Mouse (Mus musculus) thymus, adult 2 months (tissue): ENCODE results near the gene Barx2. TPM values are rescaled to one million over a fixed set of nuclear protein-coding genes. Genes with fewer than 3 reads are reported as not detected.
"Not testable (repeated sequence)": the region's sequence is repeated elsewhere in the genome, so short reads cannot be mapped to it uniquely, and the experiment has no call there.

Source experiments
- DNase-seq: peaks from one replicate; pipeline ENCODE4 v3.0.0; 2021
- H3K27ac ChIP-seq: fragments of 200-500 bp; 2 replicates; pipeline ENCODE4 v1.5.1; 2012; ENCODE audit warnings: low read length, control low read depth; ENCODE audit not compliant: control insufficient read depth, insufficient read depth
- H3K27me3 ChIP-seq: fragments of 200-500 bp; 2 replicates; pipeline ENCODE4 v1.6.1; 2012; ENCODE audit warnings: mild to moderate bottlenecking, low read length, moderate library complexity, mixed read lengths; ENCODE audit not compliant: control insufficient read depth, insufficient read depth
- H3K36me3 ChIP-seq: fragments of 200-500 bp; 2 replicates; pipeline ENCODE4 v1.6.1; 2012; ENCODE audit warnings: mild to moderate bottlenecking, low read length, moderate library complexity; ENCODE audit not compliant: control insufficient read depth, insufficient read depth
- H3K4me1 ChIP-seq: fragments of 200-500 bp; replicated peaks from 2 replicates; pipeline ENCODE4 v1.6.1; 2012; ENCODE audit warnings: low read length; ENCODE audit not compliant: control insufficient read depth, insufficient read depth
- H3K4me3 ChIP-seq: fragments of 200-500 bp; 2 replicates; pipeline ENCODE4 v1.5.1; 2012; ENCODE audit warnings: mild to moderate bottlenecking, low read length, control low read depth, moderate library complexity; ENCODE audit not compliant: control insufficient read depth, insufficient read depth
- CTCF ChIP-seq: fragments of 200-500 bp; IDR thresholded peaks from 2 replicates; pipeline ENCODE4 v1.5.1; 2012; ENCODE audit warnings: mild to moderate bottlenecking, control low read depth, low read length, moderate library complexity, borderline replicate concordance; ENCODE audit not compliant: control insufficient read depth, poor library complexity, insufficient read depth; ENCODE audit errors: extremely low read depth
- POLR2A ChIP-seq: fragments of 200-500 bp; IDR thresholded peaks from 2 replicates; pipeline ENCODE4 v1.6.1; 2012; ENCODE audit warnings: mild to moderate bottlenecking, low read length, control low read depth, moderate library complexity; ENCODE audit not compliant: control insufficient read depth, poor library complexity, insufficient read depth; ENCODE audit errors: extremely low read depth
- WGBS: fragments of 180-500 bp; shearing (Covaris S2); methylation state at CpG from one replicate; pipeline ENCODE4 v1.1.7; 2018; 5-methylcytosine and 5-hydroxymethylcytosine counted together
- polyA plus RNA-seq: library from polyadenylated mRNA; depleted of rRNA; stranded (reverse); fragments of >200 nt; gene quantifications from 2 replicates; pipeline ENCODE4 v1.2.3, GENCODE M21; 2012

The Barx2 gene
- polyA plus RNA-seq, 1 experiment = 0.85 TPM

GRCm38 (mm10) chr9:31947051-31947450 lies 33.8 kb upstream of the Barx2 start:
- Histone ChIP-seq H3K27me3 (no peaks in the 10 kb centered on the region), H3K4me3 (no peak overlapping the region), H3K4me1 (no peaks in the 10 kb centered on the region), H3K27ac (no peak overlapping the region), H3K36me3 (no peaks in the 10 kb centered on the region)
- DNase-seq = no peak
- WGBS = 87% methylated on average over 10 of the region's 10 CpGs
- TF ChIP-seq POLR2A (no peak), CTCF (no peak)

- no peaks in the 10 kb centered on the region for H3K4me1 ChIP-seq
- no peaks in the 10 kb centered on the region for H3K27me3 ChIP-seq
- H3K36me3 ChIP-seq = no peaks in the 10 kb centered on the region
- H3K27ac ChIP-seq = no peak overlapping the region
- no peak overlapping the region for H3K4me3 ChIP-seq
- DNase-seq = no peak
- WGBS = 31% methylated on average over 1 of the region's 1 CpGs
- TF ChIP-seq POLR2A (no peak), CTCF (no peak)
These were observed 29.1 kb upstream of the Barx2 start for GRCm38 (mm10) chr9:31942334-31942733.

GRCm38 (mm10) chr9:31936486-31936885 lies 23.2 kb upstream of the Barx2 start:
- H3K4me1 ChIP-seq, H3K4me3 ChIP-seq, H3K27me3 ChIP-seq, H3K36me3 ChIP-seq, DNase-seq, H3K27ac ChIP-seq: not testable (repeated sequence)
- 97% methylated on average over 14 of the region's 16 CpGs for WGBS

- 54% methylated on average over 5 of the region's 5 CpGs for WGBS
- Histone ChIP-seq H3K27me3 (no peaks in the 10 kb centered on the region), H3K4me3 (no peak overlapping the region), H3K36me3 (no peaks in the 10 kb centered on the region), H3K27ac (no peak overlapping the region), H3K4me1 (no peaks in the 10 kb centered on the region)
- DNase-seq = no peak
- TF ChIP-seq POLR2A (no peak), CTCF (no peak)
These were observed 18.4 kb upstream of the Barx2 start for GRCm38 (mm10) chr9:31931691-31932090.

- no peak overlapping the region for H3K27ac ChIP-seq
- H3K4me3 ChIP-seq = no peak overlapping the region
- DNase-seq = no peak
- H3K36me3 ChIP-seq = no peaks in the 10 kb centered on the region
- no peaks in the 10 kb centered on the region for H3K4me1 ChIP-seq
- 71% methylated on average over 3 of the region's 3 CpGs for WGBS
- no peaks in the 10 kb centered on the region for H3K27me3 ChIP-seq
- no peak for TF ChIP-seq POLR2A
- TF ChIP-seq CTCF = no peak
These were observed 18.0 kb upstream of the Barx2 start for GRCm38 (mm10) chr9:31931255-31931654.

- H3K27ac ChIP-seq = no peak overlapping the region
- H3K4me3 ChIP-seq = no peak overlapping the region
- no peak for DNase-seq
- 90% methylated on average over 3 of the region's 3 CpGs for WGBS
- no peaks in the 10 kb centered on the region for H3K36me3 ChIP-seq
- H3K27me3 ChIP-seq = no peaks in the 10 kb centered on the region
- no peak for TF ChIP-seq POLR2A
- no peak for TF ChIP-seq CTCF
- no peaks in the 10 kb centered on the region for H3K4me1 ChIP-seq
These were observed 13.5 kb upstream of the Barx2 start for GRCm38 (mm10) chr9:31926766-31927165.

- H3K27me3 ChIP-seq = no peaks in the 10 kb centered on the region
- no peaks in the 10 kb centered on the region for H3K36me3 ChIP-seq
- H3K27ac ChIP-seq = no peak overlapping the region
- no peaks in the 10 kb centered on the region for H3K4me1 ChIP-seq
- H3K4me3 ChIP-seq = no peak overlapping the region
- TF ChIP-seq POLR2A = no peak
- peak; percentile 95 for TF ChIP-seq CTCF
- 10% methylated on average over 22 of the region's 22 CpGs for WGBS
- peak; percentile 84 for DNase-seq
These were observed 12.8 kb upstream of the Barx2 start for GRCm38 (mm10) chr9:31925830-31926624.
